Mouse (Mus musculus) adrenal gland, postnatal 25 days (tissue): ENCODE data around the gene Aurkc. TPM values are rescaled to one million over a fixed set of nuclear protein-coding genes. Genes with fewer than 3 reads are reported as not detected.
"Not testable (repeated sequence)": the region's sequence is repeated elsewhere in the genome, so short reads cannot be mapped to it uniquely, and the experiment has no call there.

ENCODE experiments used
- DNase-seq: peaks from one replicate; pipeline ENCODE4 v3.0.0; 2021; ENCODE audit warnings: mixed read lengths
- long read RNA-seq: library from polyadenylated mRNA; stranded (forward); transcript quantifications from one replicate; pipeline ENCODE4 v2.0.0, GENCODE M21; 2021
- total RNA-seq: library from RNA; stranded (reverse); gene quantifications from 2 replicates; pipeline ENCODE4 v1.2.3, GENCODE M21; 2021

Aurkc gene
- total RNA-seq, result not detected in 2 replicates
- long read RNA-seq, result 0 reads

GRCm38 (mm10) chr7:6995251-6995650, at the start of gene Aurkc:
TSS of gene Aurkc (plus strand) at chr7:6995300.
- not testable (repeated sequence) for DNase-seq

GRCm38 (mm10) chr7:6948061-6948460, 47.0 kb upstream of the Aurkc start:
- DNase-seq, result not testable (repeated sequence)

GRCm38 (mm10) chr7:6956576-6956975, 38.5 kb upstream of the Aurkc start:
- no peak for DNase-seq

- DNase-seq, result no peak
Measured at GRCm38 (mm10) chr7:6958574-6958973, 36.5 kb upstream of the Aurkc start.

GRCm38 (mm10) chr7:6973566-6973965, 21.5 kb upstream of the Aurkc start:
- DNase-seq, result no peak

- DNase-seq, result no peak
Measured at GRCm38 (mm10) chr7:6976890-6977289, 18.2 kb upstream of the Aurkc start.

- DNase-seq, result not testable (repeated sequence)
Measured at GRCm38 (mm10) chr7:6998914-6999313, 3.8 kb downstream of the Aurkc start.

- DNase-seq, result not testable (repeated sequence)
Measured at GRCm38 (mm10) chr7:7005441-7005840, 10.3 kb downstream of the Aurkc start.

GRCm38 (mm10) chr7:7027445-7027844, 32.3 kb downstream of the Aurkc start:
- no peak for DNase-seq

GRCm38 (mm10) chr7:7049659-7050320, 54.7 kb downstream of the Aurkc start:
- not testable (repeated sequence) for DNase-seq

Other genes starting within 250 kb of the Aurkc start
- gene Zfp954, start 126.2 kb downstream of the Aurkc start, total RNA-seq, result 12.7 and 13.8 TPM in 2 replicates
- gene Zfp773, start 141.5 kb downstream of the Aurkc start, total RNA-seq, result 1.7 and 1.9 TPM in 2 replicates
- 2.3 and 3.4 TPM in 2 replicates for gene Zfp418, start 176.0 kb downstream of the Aurkc start, total RNA-seq
- gene Zfp772, start 214.7 kb downstream of the Aurkc start, total RNA-seq, result 5.3 and 5.8 TPM in 2 replicates